Mouse (Mus musculus) liver, adult 2 months (tissue): ENCODE results near the gene Cyp2d11.

Experiments used
- CTCF ChIP-seq: fragments of 200-500 bp; IDR thresholded peaks from 2 replicates; pipeline ENCODE4 v1.5.1; 2011; ENCODE audit warnings: low read depth, low read length, control low read depth
- POLR2A ChIP-seq: fragments of 200-500 bp; IDR thresholded peaks from 2 replicates; pipeline ENCODE4 v1.6.1; 2011; ENCODE audit warnings: low read length, control low read depth; ENCODE audit not compliant: insufficient read depth; ENCODE audit errors: extremely low read depth

GRCm38 (mm10) chr15:82344971-82345370 lies 48.9 kb downstream of the Cyp2d11 start:
- TF ChIP-seq POLR2A: no peak
- no peak for TF ChIP-seq CTCF
